Mouse (Mus musculus) heart, postnatal 4 days (tissue): ENCODE data around the gene Cracr2a. TPM values are rescaled to one million over a fixed set of nuclear protein-coding genes. Genes with fewer than 3 reads are reported as not detected.
"Not testable (repeated sequence)": the region's sequence is repeated elsewhere in the genome, so short reads cannot be mapped to it uniquely, and the experiment has no call there.

ENCODE experiments used
- DNase-seq: peaks from one replicate; pipeline ENCODE4 v3.0.0; 2021
- total RNA-seq, 2 experiments: library from RNA; stranded (reverse); gene quantifications; 2 replicates each; pipeline ENCODE4 v1.2.3; 2021

Cracr2a gene
- total RNA-seq, result 1 to 10 TPM; 1.8 to 3.0 TPM

DNA sequence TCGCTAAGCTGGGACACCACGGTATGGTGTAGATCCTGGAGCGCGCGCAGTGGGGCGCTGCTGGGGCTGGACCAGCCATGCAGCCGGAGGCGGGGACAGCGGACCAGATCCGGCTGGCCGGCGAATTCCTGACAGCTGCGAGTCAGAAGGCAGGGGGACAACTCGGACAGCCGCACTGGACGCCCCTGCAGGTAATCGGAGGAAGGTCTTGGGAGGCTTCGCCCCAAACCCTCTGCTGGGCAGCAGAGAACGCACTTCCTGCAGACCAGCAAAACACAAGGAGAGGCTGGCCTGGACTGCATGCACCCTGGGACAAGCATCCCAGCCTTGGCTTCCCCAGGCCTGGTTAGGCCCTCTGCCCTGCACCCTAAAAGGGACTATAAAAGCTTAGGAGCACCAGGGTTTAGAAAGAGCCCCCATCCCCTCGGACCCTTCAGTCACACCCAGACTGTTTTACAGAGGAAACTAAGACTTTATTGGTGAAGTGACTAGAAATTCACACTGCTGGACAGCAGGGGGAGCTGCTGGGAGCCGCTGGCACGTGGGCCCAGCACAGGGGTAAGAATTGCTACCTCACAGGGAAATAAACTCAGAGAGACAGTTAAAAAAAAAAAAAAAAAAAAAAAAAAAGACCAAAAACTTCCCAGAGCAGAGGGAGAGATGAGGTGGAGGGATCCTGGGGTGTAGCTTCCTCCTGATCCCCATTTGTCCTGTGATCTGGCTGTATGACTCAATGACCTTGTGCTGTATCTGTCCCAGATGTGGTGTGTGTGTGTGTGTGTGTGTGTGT is at the start of gene Cracr2a:
TSS of gene Cracr2a (plus strand) at position 108 of the 790 bp plus-strand sequence.
- DNase-seq, result peak; percentile 87

DNA sequence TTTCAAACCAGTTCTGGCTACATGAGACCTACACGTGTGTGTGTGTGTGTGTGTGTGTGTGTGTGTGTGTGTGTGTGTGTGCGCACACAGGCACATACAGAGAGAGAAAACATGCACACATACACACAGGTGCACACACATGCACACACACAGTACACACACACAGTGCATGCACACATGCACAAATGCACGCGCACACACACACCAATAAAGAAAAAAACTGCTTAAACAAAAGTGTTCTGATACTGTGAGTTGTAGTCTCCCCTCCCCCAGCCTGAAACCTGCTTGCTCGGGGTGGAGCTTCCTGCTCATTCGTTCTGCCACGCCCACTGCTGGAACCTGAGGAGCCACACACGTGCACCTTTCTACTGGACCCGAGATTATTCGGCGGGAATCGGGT is 47.4 kb upstream of the Cracr2a start:
- not testable (repeated sequence) for DNase-seq

DNA sequence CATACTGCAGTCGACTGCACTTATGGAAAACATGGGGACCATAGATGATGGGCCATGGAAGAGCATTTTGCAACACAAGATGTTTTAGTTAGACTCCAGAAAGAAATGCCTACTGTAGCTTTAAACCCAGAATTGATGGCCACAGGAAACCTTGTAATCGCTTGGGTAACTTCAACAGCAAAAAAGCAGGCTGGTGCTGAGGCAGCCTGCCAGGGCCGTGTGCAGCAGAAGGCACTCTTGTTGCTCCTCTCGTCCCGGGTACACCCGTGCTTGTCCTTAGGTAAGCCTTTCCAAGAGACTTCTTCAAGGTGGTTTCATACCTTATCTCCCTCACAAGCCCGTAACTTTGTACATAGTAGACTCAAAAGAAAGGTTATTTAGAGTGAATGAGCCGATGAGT is 40.0 kb upstream of the Cracr2a start:
- no peak for DNase-seq

DNA sequence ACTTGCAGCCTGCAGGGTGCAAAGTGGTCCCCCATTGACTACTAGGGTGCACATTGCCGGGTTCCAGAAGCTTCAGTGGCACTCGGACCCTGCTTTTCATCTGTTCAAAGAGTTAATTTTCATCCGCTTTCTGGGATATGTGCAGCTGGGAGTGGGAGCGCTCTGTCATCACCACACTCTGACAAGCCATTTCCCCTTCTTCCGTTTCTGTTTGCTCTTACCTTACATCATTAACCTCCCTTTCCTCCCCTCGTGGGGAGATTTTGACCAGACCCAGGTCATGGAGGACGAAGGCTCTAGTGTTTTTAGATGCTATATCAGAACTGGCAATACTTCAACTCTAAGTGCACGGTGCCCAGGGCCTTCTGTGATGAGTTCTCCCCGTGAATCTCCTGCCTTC is 38.8 kb upstream of the Cracr2a start:
- no peak for DNase-seq

DNA sequence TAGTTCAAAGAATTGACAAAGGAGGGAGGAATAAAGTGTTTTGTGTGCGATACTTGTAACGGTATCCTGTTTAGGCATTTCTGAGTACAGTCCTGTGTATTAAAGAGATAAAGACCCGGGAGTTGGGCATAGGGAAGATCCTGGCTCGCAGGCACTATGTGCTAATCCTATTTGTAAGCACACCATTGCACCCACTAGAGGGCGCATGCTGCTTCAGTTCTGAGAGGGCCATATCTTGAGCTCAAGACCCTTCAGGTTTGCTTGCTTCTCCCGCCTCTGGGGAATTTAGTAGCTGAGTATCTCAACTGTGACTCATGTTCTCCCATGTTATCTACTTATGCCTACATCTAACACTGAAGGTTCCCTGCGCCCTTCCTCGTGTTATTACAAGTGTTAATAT is 36.7 kb upstream of the Cracr2a start:
- DNase-seq, result peak; percentile 75

DNA sequence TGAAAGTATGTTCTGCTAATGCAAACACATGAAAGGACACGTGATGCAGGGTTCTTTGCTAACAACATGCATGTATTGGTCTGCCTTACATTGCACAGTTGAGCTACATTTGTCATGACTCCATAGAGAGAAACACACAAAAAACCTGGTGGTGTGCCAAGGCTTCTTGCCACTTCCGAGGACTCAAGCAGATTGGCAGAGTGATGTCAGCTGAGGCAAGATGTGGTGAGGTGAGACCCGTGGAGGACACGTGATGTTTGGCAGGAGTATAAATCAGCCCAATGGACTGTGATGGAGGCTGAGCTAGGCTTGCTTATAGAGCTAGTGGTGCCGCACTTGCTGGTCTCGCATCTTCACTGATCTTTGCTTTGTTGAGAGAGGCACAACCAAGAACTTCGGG is 32.5 kb upstream of the Cracr2a start:
- no peak for DNase-seq

DNA sequence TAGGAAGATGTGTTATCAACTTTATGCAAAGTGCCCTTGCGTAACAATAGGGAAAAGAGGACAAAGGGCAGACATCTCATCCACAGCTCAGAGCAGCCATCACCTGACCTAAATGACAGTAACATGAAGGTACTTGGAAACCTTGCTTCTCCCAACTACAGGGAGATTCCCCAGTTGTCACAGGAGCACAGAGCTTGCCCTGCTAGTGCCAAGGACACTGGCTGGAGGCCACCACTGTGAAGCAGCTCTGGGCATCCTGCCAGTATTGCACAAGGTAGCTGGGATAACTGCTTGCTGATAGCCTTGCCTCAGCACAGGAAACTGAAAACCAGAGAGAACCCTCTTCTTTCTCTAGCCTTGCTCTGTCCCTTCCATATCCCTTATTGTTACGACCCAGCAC is 31.7 kb upstream of the Cracr2a start:
- DNase-seq, result peak; percentile 93

DNA sequence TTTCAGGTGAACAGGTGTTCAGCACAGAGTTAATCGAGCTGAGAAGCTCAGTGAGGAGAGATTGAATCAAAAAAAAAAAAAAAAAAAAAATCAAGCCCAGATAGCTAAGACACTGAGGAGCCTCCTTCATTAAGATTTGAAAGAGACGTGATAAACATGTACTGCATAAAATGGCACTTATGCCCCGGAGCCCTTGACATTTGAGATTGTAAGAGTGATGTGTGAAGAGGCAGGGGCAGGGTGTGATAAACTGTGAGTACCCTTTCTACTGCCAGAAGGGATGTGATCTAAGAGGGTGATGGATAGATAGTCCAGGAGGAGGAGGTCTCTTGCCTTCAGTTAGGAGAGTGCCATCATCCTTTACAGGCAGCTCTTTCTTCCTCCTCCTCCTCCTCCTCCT is 30.9 kb upstream of the Cracr2a start:
- no peak for DNase-seq

DNA sequence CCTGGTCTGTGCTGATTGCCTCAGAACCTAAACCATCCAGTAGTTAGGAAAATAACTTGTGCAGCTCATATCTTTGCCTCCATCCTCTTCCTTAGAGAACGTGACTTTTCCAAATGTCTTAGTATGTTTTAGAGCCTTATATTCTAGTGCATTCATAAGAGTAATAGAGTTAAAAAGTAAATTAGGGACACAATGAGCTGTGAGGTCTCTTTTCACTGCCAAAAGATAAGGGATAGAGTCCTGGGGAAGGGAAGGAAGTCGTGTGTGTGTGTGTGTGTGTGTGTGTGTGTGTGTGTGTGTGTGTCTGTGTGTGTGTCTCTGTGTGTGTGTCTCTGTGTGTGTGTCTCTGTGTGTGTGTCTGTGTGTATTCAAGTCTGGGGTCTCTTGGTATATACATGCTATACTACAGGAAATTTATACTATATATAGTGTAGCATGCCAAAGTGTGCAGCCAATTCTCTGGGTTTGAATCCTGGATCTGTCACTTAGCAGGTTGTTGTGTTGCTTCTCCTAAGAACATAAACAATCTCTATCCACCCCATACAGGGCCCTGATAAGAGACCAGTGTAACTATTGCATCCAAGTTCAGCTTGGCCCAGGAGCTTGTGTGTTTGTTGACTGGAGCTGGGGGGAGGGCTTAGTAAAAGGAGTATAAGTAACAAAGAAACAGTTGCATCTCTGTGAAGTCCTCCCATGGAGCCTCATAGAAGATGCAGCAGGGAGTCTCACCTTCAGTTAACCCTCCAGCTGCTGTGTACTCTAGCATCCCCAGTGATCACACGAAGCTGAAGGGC is 29.5 kb upstream of the Cracr2a start:
- DNase-seq, result no peak

DNA sequence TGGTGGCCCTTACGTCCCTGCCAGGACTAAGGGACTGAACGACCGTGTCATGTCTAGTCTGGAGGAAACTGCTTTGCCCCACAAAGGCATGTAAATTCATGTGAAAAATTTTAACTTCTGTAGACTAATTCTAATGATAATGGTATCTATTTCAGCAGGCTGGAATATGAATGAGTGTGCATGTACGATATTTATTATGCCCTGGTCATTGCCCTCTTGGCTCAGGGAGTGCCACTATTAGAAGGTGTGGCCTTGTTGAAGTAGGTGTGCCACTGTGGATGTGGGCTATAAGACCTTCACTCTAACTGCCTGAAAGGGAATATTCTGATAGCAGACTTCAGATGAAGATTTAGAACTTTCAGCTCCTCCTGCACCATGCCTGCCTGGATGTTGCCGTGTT is 28.8 kb upstream of the Cracr2a start:
- DNase-seq, result no peak

DNA sequence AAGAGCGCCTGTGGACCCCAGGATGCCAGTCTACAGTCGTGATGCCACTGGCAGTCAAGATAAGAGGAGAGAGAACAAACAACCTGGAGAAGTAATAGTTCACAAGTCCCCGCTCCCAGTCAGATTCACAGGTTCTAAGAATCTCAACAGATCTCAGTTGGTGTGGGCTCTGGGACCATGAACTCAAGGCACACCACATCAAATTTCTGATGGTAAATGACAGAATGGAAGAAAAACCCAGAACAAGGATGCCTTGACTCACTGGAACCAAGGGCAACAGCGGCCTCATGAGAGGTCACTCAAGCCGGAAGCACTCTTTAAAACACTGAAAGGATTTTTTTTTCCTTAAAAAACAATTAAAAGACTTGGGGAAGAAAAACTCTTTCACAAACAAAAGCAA is 27.4 kb upstream of the Cracr2a start:
- no peak for DNase-seq

DNA sequence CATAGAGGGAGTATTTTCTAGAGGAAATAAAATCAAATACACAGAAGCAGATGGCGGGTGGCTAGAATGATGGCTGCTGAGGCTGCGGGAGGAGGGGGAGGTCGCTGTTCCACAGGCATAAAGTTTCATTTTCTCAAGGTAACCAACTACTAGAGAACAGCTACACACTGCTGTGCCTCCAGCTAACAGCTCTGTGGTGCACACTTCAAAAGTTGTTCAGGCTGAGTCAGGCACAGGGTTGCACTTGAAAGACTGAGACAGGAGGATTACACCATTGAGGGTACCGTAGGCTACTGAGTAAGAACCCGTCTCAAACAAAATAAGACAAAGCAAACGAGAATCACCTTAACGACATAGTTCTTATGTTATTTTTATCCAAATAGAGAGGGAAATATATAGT is 24.1 kb upstream of the Cracr2a start:
- DNase-seq, result no peak

DNA sequence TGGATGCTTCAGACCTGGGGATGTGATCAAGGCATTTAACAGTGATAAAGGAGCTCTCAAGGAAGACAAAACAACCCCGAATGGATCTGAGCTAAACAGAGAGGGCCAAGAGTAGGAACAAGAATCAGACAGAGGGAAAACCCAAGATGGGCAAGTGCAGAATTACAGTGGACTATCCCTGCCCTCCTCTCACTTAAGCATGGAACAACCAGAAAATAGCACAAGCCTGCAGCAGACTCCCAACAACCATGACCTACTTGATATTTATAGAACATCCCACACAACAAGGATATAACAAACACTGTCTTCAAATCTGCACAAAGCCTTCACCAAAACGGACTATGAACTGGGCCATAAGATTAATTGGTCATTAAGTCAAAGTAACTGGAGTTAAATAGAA is 23.0 kb upstream of the Cracr2a start:
- DNase-seq, result no peak

DNA sequence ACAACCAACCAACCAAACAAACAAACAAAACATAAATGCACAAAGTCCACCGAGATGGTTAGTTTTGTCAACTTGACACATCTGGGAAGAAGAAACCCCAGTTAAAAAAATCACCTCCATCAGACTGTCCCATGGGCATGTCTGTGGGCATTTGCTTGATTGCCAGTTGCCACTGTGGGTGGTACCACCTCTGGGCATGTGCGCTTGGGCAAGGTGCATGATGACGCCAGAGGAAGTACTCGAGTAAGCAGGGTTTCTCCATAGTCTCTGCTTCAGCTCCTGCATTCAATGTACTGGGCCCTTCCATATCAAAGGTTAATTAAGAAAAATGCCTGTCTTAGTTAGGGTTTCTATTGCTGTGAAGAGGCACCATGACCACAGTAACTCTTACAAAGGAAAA is 21.9 kb upstream of the Cracr2a start:
- DNase-seq, result no peak

DNA sequence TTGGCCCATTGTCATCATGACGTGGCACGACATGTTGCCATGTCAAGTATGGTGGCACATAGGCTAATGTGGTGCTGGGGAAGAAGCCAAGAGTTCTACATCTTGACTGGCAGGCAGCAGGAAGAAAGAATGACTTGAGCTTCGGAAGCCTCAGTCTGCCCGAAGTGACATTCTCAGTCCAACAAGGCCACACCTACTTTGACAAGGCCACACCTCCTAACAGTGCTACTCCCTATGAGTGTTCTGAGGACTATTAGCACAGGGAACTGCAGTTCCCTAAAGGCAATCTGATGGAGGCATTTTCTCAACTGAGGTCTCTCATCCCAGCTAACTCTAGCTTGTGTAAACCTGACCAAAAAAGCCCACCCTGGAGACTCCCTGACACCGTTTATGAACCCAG is 21.5 kb upstream of the Cracr2a start:
- DNase-seq, result no peak

DNA sequence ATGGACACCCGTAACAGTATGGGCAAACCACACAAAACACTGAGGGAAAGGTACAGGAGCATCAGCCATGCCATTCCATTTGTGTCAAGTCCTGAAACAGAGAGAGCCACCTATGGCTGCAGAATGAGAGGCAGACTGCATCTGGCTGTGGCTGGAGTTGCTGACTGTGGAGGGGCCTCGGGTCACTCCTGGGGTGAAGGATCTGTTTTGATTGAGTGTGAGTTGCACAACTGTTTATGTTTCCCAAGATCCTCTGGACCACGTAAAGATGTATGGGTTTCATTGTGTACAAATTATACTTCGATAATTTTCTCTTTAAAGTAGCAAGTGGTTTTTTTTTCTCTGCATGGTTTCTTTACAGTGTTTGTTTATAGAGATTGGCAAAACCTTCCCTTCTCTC is 20.6 kb upstream of the Cracr2a start:
- DNase-seq, result no peak

DNA sequence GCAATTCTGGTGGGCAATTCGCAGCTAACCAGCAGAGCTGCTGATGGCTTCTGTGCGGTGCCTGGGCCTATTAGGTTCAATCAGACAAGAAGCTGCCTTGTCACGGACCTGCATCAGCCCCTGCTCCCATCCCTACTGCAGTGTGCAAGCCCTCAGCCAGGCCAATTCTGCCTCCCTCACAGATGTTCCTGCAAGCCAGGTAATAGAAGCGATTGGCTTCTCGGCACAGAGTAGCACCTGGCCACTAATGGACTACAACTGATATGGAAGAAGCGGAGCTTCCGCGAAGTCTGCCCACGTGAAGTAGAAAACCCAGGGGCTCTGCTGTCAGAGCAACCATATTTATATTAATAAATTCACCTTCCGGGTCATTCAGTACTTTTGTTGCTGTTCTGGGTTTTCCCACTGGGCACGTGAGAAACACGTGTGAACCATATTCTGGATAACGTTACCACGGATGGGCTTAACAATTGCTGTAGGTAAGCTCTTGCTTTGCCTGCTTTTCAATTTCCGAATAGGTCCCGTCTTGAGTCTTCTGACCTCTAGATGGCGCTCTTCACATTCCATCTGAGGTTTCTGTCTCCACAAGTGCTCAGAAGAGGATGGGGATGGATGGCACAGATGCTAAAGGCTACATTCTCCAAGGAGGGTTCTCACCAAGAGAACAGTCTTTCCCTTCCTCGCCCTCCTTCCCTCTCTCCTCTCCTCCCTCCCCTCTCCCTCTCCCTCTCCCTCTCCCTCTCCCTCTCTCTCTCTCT is 19.3 kb upstream of the Cracr2a start:
- peak; percentile 68 for DNase-seq

DNA sequence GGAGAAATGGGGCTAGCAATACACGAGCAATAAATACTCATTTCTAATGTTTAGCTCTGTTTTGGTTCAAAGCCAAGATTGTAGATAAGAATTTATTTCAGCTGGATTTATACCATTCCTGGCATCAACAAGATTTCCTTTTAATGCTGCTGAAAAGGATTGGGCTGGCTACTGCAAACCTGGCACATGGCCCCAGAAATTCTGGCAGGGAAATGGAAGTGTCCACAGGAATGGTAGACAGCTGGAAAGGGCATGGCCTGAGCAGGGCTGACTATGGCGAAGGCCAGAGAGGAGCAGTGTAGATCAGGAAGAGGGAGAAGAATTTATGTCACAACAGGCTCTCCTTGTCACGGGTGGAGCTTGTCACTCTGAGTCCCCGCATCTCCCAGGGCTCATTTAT is 14.5 kb upstream of the Cracr2a start:
- DNase-seq, result peak; percentile 75

DNA sequence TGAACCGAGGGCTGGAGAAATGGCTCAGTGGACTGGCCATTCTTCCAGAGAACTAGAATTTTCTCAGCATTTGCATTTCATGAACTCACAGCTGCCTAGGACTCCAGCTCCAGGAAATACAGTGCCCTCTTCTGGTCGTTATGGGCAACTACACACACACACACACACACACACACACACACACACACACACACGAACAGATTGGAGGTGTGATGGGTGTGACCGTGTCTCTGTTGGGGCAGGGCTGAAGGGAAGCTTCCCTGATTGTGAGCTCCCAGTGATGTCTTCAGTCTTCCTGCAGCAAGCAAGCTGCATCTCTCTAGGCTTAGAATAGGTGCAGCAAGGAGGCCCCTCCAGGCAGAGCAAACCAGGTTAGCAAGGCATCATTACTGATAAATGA is 8.2 kb upstream of the Cracr2a start:
- no peak for DNase-seq

DNA sequence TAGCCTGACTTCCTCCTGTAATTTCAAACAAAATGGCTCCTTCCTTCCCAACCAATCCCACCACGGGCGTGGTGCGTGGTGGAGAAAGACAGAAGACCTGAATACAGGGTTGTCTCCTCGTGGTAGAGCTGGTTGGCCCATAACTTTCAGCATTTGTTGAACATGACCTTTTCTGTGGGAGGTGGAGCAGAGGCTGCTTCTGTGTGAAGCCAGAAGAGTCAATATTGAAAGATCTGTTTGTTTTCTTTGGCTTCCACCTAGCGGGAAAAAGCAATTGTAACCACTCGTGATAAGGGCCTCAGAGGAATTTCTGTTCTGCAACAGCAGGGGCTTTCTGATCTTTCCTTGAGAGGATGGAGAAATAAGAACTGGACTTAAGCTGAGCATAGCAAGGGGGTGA is 5.6 kb upstream of the Cracr2a start:
- no peak for DNase-seq

DNA sequence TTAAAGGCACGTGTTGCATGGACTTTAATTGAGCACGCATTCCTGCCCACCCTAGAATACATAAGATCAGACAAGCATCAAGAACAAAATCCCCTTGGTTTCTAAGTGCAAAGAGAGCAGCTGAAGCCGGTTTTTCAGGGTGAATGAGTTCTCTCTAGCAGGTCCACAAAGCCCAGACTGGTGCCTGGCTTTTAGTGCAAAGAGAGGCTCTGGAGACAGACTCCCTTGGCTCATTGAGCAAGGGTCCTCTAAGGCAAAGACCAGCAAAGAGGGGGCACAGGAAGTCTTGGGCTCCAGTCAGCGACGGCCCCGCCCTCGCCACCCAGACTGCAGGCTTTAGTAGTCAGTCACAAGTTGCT is 287 bp upstream of the Cracr2a start:
- DNase-seq, result no peak

DNA sequence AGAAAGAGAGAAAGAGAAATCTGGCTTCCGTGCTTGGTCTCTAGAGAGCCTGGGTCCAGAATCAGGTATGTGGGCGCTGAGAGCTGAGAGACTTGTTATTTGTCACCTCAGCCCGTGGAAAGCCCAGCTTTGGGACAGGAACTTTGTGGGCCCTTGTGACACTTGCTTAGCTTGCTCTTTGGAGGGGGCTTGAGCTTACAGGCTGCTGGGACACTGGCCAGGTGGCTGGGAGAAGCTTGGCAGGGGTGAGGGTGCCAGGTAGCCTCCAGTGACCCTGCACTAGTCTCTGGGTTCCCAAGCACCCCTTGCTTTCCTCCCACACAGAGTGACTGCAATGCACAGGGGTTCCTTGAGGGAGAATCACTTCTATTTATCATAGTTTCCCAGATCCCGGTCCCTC is 2.4 kb downstream of the Cracr2a start:
- peak; percentile 50 for DNase-seq

DNA sequence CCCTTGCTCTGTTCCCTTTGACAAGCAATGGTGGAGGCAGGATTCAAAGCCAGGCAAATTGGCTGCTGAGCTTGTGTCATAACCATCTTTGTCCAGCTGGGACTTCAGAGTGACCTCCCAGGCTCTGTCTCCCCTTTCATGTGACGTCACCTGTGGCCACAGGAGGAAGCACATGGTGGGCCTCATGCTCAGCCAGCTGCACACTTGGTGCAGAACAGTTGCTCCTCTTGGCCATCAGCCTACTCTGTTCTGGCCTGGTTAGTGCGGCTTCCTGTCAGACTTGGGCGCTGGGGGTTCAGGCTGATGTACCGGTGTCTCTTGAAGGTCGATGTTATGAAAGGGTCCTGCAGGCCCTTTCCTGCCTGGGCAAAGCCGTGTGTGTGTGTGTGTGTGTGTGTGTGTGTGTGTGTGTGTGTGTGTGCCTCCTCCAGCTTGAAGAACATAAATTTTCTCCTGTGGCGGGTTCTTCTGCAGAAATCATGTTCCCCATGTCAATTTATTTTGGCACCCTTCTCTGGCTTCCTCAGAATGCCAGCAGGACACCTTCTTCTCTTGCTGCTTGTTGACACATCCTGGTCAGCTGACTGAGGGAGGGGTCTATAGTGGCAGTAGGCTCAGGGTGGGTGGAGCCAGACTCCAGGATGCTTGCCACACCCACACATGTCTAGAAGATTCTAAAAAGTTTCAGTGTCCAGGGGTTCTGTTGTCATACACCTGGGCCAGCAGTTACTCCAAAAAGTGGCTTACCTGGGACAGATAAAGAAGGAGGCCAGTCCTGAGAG is 5.0 kb downstream of the Cracr2a start:
- DNase-seq, result peak; percentile 55
